Mouse (Mus musculus): Measurements from ENCODE around the gene Dkk3.

Dkk3 gene

DNA sequence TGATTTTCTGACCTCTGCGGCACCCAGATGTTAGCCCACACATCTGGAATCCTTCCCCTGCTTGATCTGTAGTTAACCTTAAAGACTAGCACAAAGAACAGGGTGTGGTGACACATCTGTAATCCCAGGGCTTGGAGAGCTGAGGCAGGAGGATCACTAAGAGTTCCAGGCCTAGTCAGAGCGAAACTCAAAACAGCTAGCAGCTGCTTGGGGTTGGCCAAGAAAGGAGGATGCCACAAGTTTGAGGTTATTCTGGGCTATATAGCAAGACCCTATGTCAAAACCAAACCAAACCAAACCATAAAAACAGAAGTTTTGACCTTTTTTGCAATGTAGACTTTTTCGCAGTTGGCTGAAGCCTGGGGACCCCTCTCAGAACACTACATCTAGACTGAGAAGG lies 28.2 kb downstream of the Dkk3 start:
- peak; percentile 14 for DNase-seq (ENCODE audit: low read depth, low spot score)

DNA sequence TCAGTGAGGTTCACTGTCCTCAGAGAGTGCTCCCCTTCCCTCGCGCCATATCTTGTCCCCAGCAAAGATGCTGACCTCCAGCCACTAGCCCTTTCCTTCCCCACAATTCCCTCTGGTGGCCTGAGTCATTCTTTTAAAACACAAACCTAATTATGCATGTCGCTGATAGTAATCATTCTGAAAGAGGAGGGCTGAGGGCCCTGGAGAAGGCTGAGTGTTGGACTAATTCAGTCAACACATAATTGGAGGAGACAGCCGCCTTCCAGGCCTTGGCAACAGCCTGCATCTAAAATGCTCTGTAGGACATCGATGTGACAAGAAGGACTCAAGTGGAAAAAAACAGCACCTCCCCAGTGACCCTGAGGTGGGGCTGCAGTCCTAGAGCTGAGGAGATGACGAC lies 29.0 kb downstream of the Dkk3 start:
- DNase-seq (ENCODE audit: low read depth, low spot score) = no peak

DNA sequence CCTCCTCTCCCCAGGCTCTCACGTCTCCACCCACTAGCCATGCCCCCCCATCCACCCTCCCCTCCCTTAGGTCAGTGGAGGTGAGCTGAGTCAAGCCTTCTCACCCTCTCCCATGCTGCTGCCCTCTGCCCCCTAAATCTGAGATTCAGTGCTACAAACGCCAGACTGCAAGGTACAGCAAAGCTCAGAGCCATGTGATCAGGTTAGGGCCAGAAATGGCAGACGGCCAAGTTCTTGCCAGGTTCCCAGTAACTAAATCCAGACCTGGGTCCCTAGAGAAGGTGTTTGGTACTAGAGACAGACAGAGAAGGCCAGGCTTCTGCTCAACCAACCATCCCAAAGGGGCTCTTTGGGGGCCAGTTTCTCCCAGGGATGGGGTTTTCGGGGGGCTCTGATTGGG lies 30.0 kb downstream of the Dkk3 start:
- no peak for DNase-seq (ENCODE audit: low read depth, low spot score)

DNA sequence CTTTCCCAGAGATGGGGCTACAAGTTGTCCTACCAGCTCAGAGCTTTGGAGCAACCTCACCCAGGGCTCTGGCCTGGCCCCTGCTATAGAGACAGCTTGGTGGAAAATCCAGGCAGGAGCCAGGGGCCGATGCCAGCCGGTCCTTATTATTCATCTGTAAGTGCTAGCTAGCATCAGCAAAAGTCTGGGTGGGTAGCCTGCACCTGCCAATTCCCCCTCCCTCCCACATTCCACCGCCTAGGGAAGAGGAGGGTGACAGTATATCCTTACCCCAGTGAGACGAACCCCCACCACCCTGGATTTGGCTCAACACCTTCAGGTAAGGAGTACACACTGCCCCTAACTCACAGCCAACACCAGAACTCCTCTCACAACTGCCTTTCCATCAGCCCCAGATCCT lies 30.9 kb downstream of the Dkk3 start:
- DNase-seq (ENCODE audit: low read depth, low spot score) = no peak

DNA sequence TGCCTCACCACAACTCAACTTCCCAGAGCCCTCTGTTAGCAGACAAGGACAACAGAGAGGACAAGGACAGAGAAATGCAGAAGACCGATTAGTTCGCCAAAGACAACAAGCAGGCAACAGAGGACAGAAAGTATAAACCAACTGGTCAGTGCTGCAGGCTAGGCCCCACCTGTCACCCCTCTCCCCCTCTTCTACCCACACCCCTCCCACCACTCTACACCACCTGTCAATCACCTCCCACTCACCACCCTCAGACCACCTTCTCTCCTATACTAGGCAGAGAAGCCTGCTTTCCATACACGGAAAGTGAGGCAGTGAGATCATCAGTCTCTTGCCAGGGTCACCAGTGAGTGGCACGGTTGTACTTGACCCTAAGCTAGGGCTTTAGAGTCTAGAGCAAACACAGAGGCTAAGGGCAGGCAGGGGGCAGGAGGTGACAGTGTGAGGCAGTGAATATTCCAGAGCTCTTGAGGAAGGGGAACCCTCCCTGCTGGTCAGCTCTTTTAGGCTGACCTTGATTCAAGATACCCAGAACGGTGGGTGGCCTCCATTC lies 31.7 kb downstream of the Dkk3 start:
- DNase-seq (ENCODE audit: low read depth, low spot score) = no peak

DNA sequence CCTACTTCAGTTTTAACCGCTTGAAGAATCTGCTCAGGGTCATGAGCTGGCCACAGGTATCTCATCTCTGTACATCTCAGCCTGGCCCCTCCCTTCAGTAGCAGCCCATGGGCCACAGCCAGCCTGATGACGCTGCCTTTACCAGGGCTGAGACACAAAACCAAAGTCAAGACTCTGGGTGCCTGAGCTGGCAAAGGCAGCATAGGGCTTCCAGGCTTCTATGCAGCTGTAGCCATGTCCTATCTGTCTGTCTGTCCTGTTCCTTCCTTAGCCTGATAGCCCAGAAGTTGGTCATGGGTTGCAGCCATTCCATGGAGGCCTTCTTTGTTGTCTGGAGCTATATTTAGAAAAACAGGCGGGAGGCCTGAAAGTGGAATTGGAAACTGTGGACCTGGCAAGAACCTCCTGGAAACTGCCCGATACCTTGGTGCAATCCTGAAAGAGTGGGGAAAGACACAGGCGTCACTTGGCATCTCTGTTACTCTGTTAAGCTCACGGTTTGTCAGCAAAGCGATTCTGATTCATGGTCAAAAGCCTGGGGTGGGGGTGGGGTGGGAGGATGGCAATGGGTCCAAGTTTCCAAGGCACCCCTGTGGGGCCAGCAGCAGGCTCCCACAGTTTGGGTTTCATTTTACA lies 33.1 kb downstream of the Dkk3 start:
- DNase-seq (ENCODE audit: low read depth, low spot score) = no peak

DNA sequence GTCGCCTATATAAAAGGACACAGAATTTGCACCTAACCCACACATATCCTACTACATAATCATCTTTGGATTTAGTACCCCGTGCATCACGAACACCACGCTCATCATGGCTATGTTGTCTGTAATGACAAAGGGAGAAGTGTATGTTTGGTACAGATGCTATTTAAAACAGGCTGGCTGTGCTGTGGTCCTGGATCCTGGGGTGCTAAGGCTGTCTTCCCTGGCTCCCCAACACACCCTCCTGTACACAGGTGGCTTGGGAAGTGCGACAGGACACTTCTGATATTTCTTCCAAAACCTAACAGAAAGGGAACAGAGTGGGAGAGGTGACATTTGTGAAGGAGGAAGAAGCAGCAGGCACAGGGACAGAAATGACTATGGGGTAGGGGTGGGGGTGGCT lies 35.2 kb downstream of the Dkk3 start:
- no peak for DNase-seq (ENCODE audit: low read depth, low spot score)

DNA sequence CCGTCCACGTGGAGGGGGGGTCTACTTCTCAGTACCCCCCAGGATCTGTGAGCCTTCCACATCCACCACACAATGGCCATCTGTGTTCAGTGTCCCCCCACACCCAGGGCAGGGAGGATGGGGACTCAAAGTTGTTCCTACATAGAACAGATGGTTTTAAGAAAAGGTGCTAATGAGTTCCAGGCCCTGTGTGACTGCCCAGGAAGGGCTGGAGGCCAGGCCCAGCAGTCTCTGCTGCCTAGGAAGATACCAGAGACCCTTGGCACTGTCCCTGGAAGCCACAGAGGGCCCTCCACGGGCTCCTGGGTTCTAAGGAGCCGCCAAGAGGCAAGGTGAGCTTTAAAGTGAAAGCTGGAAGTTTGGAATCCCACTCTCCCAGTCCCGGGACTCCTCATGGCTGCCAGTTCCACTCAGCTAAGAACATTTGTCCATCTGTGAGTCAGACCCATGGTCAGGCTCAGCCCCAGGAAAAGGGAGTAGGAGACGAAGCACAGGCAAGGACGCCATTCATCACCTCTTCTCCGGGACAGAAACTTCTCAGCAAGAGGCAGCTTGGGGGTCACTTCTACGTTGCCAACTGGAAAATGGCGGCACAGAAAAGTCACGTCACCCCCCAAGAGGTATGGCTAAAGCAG lies 36.9 kb downstream of the Dkk3 start:
- DNase-seq (ENCODE audit: low read depth, low spot score) = no peak

DNA sequence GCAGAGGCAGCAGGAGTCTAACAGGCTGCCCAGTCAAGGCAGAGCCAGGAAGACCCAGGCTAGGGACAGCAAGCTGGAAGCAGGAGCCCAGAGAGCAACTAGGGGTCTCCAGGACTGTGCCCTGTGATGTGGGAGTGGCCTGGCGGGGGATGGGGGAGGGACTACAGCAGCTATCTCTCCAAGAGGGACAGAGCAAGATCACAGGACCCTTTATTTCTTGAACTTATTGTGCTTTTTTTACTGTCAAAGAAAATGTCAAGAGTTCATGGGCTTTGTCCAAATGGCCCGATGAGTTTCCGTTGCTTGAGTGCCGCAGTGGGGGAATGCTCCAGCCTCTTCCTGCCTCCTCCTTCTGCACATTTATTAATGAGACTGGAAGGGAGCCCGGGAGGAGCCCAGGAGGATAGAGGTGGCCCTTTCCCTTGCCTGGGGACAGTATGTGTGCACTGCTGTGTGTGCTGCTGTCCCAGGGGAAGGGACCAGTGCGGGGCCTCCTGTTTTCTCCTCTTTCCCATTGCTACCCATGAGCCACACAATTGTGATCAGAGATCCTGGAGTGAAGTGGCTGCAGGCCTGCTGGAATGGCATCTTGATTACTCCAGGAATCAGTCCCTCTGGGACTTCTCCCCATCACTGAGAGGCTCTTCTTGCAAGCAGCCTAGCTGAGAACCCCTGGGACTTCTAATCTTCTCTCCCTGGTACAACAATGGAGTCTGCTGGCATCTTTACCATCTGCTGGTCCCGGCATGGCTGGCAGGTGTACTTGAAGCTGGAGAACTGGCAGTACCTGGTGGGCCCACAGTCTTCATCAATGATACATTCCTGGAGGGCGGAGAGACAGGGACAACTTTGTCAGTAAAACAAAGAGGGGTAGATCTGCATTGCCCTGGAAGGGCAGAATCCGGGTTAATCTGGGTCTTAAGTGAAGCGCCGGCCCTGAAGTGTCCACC lies 37.7 kb downstream of the Dkk3 start:
- no peak for DNase-seq (ENCODE audit: low read depth, low spot score)

DNA sequence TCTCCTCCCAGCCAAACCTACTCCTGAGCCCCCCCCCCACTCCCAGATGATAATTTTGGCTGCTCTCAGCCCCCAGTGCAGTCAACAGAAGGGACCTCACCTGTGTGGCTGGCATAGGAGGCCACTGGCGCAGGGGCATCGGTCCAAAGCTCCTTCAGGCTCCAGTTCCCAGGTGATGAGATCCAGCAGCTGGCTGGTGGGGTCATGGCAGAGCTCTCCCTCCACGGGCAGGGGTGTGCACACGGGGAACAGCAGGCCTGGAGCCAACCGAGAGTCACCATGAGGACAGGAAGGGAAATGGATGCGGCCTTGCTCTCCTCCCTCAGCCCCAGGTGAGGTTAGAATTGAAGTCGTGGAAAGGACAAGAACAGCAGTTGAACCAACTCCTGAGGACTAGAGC lies 39.6 kb downstream of the Dkk3 start:
- no peak for DNase-seq (ENCODE audit: low read depth, low spot score)

DNA sequence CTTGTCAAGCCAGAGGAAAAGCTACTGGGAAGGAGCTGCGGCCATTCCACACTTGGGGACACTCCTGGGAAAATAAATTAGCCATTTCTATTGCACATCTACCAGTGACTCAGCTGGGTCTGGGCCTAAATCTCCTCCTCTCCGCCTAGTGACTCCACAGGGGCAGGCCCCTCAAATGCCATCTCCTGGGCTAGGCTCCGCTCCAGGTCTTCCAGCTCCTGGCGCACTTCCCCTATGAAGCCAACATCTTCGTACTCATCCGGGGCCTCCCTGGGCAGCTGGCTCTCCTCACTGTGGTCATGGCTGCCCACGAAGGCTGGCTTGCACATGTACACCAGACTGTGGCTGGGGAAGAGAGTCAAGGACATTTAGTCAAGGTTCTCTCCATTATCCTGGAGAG lies 40.8 kb downstream of the Dkk3 start:
- DNase-seq (ENCODE audit: low read depth, low spot score) = no peak

DNA sequence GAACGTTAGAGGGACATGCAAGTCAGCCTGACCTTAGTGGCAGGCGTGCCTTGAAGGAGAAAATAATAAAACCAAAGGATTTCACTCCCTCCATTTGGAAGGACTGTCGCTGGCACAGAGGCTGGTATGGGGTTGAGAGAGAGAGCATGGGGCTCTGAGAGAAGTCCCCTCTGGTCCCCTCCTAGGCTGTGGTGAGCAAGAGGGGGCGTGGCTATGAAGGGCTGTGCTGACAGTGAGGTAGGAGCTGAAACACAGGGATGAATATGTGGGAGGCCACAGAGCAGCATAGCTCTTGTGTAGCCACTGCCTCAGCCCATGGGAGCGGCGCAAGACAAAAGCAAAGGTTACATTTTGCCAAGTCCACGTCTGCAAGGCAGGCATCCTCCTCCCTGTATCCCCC lies 41.4 kb downstream of the Dkk3 start:
- no peak for DNase-seq (ENCODE audit: low read depth, low spot score)

DNA sequence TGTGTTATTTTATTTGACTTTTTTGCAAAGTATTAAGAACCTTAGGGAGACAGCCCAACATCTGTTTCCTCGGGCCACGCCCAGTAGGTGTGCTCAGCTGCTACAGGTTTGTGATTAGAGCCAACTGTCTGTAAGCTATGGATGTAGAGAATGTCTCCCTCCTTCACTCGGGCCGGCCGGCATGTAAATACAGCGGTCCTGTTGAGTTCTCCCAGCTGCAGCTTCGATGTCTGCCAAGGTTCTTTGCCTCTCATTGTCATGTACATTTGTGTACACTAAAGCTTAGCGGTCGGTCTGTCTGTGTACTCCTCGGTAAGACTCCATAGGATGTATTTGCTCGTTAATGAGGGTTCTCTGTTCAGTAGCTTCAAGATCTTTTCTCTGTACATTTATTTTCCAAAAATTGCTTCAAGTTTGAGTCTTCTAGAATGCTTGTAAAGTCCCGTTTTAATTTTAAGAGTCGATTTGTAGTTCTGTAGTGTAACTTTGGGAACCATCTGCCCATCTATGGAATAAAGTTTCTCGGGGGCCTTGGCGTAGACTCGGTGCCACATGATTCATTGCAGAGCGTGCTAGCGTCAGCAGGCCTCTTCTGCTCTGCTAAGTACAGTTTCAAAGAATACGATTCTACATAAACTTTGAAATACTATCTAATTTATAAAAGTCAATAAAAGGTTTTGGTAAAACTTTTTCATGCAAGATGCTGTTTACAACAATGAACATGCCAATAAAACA lies 48.1 kb downstream of the Dkk3 start:
- no peak for DNase-seq (ENCODE audit: low read depth, low spot score)

DNA sequence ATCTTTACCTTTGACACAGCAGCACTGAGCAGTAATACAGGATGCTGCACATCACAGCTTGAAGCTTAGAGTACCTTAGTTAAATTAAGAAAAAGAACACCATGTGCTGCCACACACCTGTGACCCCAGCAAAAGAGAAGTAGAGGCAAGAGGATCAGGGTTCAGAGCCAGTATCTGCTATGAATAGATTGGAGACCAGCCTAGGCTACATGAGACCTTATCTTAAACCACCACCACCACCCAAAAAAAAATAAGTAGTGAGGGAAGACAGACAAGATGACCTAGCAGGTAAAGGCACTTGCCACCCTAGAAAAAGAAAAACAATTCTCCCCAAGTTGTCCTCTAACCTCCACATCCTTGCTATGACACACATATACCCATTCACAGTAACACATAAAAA lies 50.1 kb downstream of the Dkk3 start:
- no peak for DNase-seq (ENCODE audit: low read depth, low spot score)

DNA sequence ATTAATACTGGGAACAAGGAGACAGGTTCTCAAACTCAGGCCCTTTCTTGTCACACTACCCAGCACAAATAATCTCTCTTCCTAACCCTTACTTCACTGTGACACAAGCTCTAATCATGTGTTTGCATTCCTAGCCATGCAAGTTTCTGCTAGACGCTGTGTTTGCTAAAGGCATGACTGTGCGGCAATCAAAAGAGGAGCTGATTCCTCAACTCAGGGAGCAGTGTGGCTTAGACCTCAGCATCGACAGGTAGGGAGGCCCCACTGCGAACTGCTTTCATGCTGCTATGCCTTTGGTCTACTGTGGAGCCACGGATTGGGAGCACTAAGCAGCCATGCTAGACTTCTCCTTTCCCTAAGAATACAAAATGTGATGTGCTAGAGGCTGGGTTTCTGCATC lies 55.0 kb downstream of the Dkk3 start:
- DNase-seq (ENCODE audit: low read depth, low spot score) = no peak

DNA sequence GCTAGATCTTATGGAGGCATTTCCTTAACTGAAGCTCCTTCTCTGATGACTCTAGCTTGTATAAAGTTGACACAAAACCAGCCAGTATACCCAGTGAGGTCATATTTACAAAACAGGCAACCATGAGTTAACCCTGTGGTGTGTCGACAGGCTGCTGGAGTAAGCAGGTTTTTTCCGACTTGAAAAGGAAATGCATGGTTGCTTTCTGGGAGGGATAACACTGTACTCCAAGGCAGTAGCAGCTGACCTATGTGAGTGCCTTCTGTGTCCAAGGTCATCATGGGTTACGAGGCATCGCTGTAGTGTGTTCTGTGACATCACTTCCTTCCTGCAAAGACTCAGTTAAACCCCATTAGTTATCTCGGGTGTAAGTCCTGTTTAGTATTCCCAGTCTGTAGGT lies 55.9 kb downstream of the Dkk3 start:
- DNase-seq (ENCODE audit: low read depth, low spot score) = no peak

DNA sequence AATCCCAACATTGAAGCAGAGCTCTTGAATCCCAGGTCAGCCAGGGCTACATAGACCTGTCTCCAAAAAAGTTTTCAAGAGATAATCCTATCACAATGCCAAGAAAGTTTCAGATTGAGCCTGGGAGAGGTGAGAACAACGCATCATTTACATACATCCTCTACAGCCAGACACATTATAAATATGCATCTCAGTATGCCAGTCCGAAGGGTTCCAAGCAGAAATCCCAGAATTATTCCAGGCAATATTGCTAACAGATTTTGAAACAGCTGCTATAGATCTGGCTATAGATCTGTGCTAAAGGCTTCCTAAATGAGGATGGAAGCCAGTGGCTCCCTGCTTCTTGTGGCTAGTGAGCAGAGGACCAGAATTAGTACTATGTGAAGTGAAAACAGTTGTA lies 58.0 kb downstream of the Dkk3 start:
- DNase-seq (ENCODE audit: low read depth, low spot score) = no peak

DNA sequence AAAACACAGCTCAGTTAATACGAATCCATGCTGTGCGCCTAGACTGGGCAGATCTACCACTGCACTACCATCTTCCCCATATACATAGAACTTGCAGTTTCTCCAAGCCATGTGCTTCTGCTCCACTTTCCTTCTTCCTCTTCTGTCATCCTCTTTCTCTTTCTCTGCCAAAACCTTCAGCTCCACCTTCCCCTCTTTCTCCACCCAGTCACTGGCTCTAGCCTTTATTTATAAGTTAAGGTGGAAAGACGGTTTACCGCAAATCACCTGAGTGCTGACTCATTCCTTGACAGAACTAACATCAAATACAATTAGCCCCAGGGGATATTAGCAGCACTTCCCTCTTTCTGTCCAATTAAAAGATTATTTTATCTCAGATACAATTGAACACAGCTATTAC lies 63.9 kb downstream of the Dkk3 start:
- DNase-seq (ENCODE audit: low read depth, low spot score) = peak; percentile 51

DNA sequence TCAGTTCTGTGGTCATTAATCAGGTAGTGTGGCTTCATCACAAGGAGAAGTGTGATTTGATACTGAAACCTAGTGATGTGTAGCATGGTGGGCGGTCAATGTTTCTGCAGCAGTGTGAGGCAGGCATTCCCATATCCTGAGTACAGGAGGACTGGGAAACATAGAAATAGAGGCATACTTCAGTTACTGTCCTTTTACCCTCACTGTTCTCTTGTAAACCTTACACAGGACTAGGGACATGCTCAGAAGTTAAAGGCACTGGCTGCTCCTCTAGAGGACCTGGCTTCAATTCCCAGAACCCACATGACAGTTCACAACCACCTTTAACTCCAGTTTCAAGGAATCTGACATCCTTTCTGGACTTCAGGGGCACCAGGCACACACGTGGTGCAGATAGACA lies 72.7 kb downstream of the Dkk3 start:
- DNase-seq (ENCODE audit: low read depth, low spot score) = no peak

DNA sequence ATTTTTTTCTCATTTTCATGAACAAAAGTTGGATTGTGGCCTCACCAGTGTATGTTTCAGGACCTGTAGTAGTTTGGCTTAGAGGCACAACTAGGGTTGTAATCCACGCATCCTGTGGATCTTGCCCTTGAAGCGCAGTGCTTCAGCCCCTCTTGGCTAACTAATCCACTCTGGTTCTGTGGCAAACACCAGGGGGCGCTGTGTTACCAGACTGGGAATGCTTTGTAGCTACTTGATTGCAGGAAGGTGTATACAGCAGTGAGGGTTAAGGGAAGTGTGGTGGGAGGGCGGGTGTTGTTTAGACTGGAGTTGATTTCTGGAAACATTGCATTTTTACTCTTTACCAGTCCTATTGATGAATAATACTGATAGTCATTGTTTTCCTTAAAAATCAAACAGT lies 73.8 kb downstream of the Dkk3 start:
- DNase-seq (ENCODE audit: low read depth, low spot score) = peak; percentile 74

DNA sequence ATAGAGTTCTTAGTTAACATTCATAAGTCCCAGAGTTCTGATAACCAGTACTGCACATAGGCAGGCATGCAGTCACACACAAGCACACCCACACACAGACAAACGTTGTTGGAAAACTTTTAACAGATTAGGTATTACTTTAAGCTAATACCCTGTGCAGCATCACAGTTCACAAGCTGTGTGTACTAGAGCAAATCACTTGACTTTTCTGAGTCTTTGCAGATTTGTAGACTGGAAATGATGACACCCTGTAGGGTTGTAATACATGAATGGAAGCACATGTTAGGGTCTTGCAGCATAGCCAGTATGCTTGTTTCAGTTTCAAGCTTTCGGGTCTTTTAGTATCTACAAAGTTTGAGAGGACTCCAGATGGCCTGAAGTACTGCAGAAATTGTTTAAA lies 74.6 kb downstream of the Dkk3 start:
- no peak for DNase-seq (ENCODE audit: low read depth, low spot score)

DNA sequence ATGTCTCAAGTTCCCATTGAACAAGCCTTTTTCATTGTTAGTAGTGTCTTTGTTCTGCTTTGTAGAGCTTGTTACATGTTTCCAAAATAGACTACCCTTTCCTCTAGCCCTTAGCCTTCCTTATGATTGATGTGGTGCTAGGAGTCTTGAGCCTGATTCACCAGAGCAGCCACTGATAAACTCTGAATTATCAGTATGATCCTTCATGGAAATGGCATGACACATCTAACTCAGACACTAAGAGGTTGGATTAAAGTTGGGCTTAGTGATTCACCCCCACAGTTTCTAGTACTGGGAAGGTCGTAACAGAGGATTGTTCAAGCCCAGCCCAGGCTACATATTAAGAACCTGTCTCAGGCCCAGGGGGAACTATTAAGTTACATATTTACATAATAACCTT lies 76.2 kb downstream of the Dkk3 start:
- DNase-seq (ENCODE audit: low read depth, low spot score) = no peak
